Mouse (Mus musculus) lung, postnatal 0 days (tissue): ENCODE results near the gene Srp68.

Experiments
- CTCF ChIP-seq: IDR thresholded peaks from 2 replicates; pipeline ENCODE4 v1.5.1; 2016; ENCODE audit warnings: antibody characterized with exemption, mild to moderate bottlenecking
- EP300 ChIP-seq: IDR thresholded peaks from 2 replicates; pipeline ENCODE4 v1.6.1; 2016; ENCODE audit warnings: antibody characterized with exemption, mild to moderate bottlenecking, control low read depth

DNA sequence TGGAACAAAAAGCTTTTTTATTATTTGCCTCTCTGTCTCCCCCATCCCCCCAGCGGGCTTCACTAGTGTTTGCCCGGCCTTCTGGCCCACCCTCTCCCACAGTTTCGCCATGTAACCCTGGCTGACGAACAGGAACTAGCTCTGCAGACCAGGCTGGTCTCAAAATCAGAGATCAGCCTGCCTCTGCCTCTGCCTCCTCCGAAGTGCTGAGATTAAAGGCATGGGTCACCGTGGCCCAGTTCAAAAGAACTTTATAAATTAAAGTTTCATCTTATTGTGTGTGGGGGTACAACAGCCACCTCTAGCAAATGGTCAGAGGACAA, 76.5 kb downstream of the Srp68 start:
- TF ChIP-seq EP300 (no peak), CTCF (no peak)
